Mouse (Mus musculus): ENCODE data around the gene Slc9a4. TPM values are rescaled to one million over a fixed set of nuclear protein-coding genes. Genes with fewer than 3 reads are reported as not detected.

Slc9a4 gene
- polyA plus RNA-seq, 1 experiment from 2014 or later = not detected

Other genes with a start within 250 kb of the Slc9a4 start
- 0.04 TPM in 1 of 2 replicates, not detected in the other for gene Il1rl1, start 150.5 kb upstream of the Slc9a4 start, polyA plus RNA-seq (2016; fragmentation: Nextera tagmentation; extraction: Ambion mirVana)
- not detected in 2 replicates for gene Il18r1, start 114.5 kb upstream of the Slc9a4 start, polyA plus RNA-seq (2016; fragmentation: Nextera tagmentation; extraction: Ambion mirVana)
- 0.15 and 0.39 TPM in 2 replicates for gene Il18rap, start 64.7 kb upstream of the Slc9a4 start, polyA plus RNA-seq (2016; fragmentation: Nextera tagmentation; extraction: Ambion mirVana)
- gene Slc9a2, start 100.5 kb downstream of the Slc9a4 start, polyA plus RNA-seq (2016; fragmentation: Nextera tagmentation; extraction: Ambion mirVana) = 0.18 TPM in 1 of 2 replicates, not detected in the other
- 2.7 and 3.1 TPM in 2 replicates for gene Mfsd9, start 210.6 kb downstream of the Slc9a4 start, polyA plus RNA-seq (2016; fragmentation: Nextera tagmentation; extraction: Ambion mirVana)
- gene Tmem182, start 225.5 kb downstream of the Slc9a4 start, polyA plus RNA-seq (2016; fragmentation: Nextera tagmentation; extraction: Ambion mirVana) = not detected in 2 replicates